Mouse (Mus musculus) ES-E14 (cell line): ENCODE data around the gene Col2a1. TPM values are rescaled to one million over a fixed set of nuclear protein-coding genes. Genes with fewer than 3 reads are reported as not detected.

Experiments used
- DNase-seq: peaks from one replicate; pipeline ENCODE4 v3.0.0-alpha.2; 2013; ENCODE audit warnings: low read depth, low spot score
- H3K27ac ChIP-seq: 2 replicates; pipeline ENCODE4 v1.5.1; 2012; ENCODE audit warnings: low read depth, mild to moderate bottlenecking, low read length, moderate library complexity, mixed read lengths; ENCODE audit not compliant: poor library complexity, insufficient read depth, severe bottlenecking
- H3K36me3 ChIP-seq: 2 replicates; pipeline ENCODE4 v1.6.1; 2012; ENCODE audit warnings: mild to moderate bottlenecking, low read length, moderate library complexity, mixed read lengths; ENCODE audit not compliant: control insufficient read depth, poor library complexity, insufficient read depth, severe bottlenecking
- H3K4me1 ChIP-seq, 2 experiments: fragments of 150-350 bp in 1 of 2; sonication (generic) in 1 of 2; 2 replicates each; pipeline ENCODE4 v1.6.1; 2012; ENCODE audit warnings: low read length in 2 of 2, mild to moderate bottlenecking in 1 of 2, mixed read lengths in 1 of 2; ENCODE audit not compliant: control insufficient read depth in 2 of 2, insufficient read depth in 2 of 2, poor library complexity in 1 of 2
- H3K4me3 ChIP-seq, 2 experiments: fragments of 150-350 bp in 1 of 2; sonication (generic) in 1 of 2; 2 replicates each; pipeline ENCODE4 v1.5.1; 2012; ENCODE audit warnings: low read length in 2 of 2, low read depth in 1 of 2, mild to moderate bottlenecking in 1 of 2, mixed read lengths in 1 of 2; ENCODE audit not compliant: insufficient read depth in 1 of 2, poor library complexity in 1 of 2, severe bottlenecking in 1 of 2
- H3K9ac ChIP-seq: 2 replicates; pipeline ENCODE4 v1.6.1; 2012; ENCODE audit warnings: low read depth, mild to moderate bottlenecking, low read length, mixed read lengths; ENCODE audit not compliant: poor library complexity, insufficient read depth, severe bottlenecking
- H3K9me3 ChIP-seq: fragments of 150-350 bp; sonication (generic); 2 replicates; pipeline ENCODE4 v1.6.1; 2012; ENCODE audit warnings: low read depth, mild to moderate bottlenecking, low read length; ENCODE audit not compliant: control insufficient read depth, insufficient read depth
- CHD2 ChIP-seq: IDR thresholded peaks from 2 replicates; pipeline ENCODE4 v1.6.1; 2014; ENCODE audit warnings: mild to moderate bottlenecking, low read depth, low read length, inconsistent platforms
- HCFC1 ChIP-seq: IDR thresholded peaks from 2 replicates; pipeline ENCODE4 v1.6.1; 2012; ENCODE audit warnings: low read length, inconsistent platforms, borderline replicate concordance; ENCODE audit not compliant: insufficient read depth
- MAFK ChIP-seq: IDR thresholded peaks from 2 replicates; pipeline ENCODE4 v1.6.1; 2014; ENCODE audit warnings: mild to moderate bottlenecking, low read depth, low read length, inconsistent platforms; ENCODE audit not compliant: insufficient read depth
- ZC3H11A ChIP-seq: IDR thresholded peaks from 2 replicates; pipeline ENCODE4 v1.6.1; 2012; ENCODE audit warnings: low read depth, mild to moderate bottlenecking, inconsistent platforms, low read length, borderline replicate concordance
- ZNF384 ChIP-seq: IDR thresholded peaks from 2 replicates; pipeline ENCODE4 v1.6.1; 2012; ENCODE audit warnings: low read depth, low read length, inconsistent platforms
- in situ Hi-C, 2 experiments: fragments of 600-800 bp; cut with MboI; formaldehyde crosslinking; loops; one replicate each; pipeline ENCODE4 v1.15.1; 2025; ENCODE audit warnings: low sequenced_read_pairs in 2 of 2, inconsistent platforms in 1 of 2; ENCODE audit not compliant: unreplicated experiment in 2 of 2
- total RNA-seq: library from RNA; depleted of rRNA; stranded (reverse); fragments of 300-350 nt; gene quantifications from 2 replicates; pipeline ENCODE4 v1.2.3, GENCODE M21; 2012

Col2a1 gene
- total RNA-seq, 1 experiment, result 10.9 TPM

DNA sequence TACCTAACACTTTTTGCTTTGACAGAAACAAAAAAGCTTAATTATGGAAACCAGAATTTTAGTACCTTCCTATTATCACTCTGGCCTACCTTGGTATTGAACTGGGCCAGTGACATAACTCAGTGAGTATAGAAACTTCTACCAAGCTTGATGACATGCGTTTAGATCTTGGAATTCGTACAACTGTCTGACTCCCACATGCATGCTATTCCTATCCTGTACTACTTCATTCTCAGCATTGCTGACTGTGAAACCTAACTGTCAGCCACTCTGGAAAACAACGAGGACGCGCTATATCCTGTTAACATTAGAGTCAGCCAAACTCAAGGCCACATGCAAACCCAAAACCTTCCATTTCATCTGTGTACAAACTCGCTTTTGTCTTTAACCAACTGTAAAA is 39.5 kb upstream of the Col2a1 start:
- TF ChIP-seq ZNF384 (no peak), MAFK (no peak), HCFC1 (no peak), CHD2 (no peak), ZC3H11A (no peak)
- H3K9me3 ChIP-seq, result no peaks in the 10 kb centered on the region
- peaks cover 43% of the 10 kb centered on the region for H3K36me3 ChIP-seq
- no peaks in the 10 kb centered on the region for H3K4me1 ChIP-seq
- H3K4me3 ChIP-seq, result no peak overlapping the region
- no peak overlapping the region for H3K27ac ChIP-seq
- in situ Hi-C loops, result no loop called here
- no peak overlapping the region for H3K9ac ChIP-seq
- no peak for DNase-seq

GRCm38 (mm10) chr15:98042508-98042907 is 38.0 kb upstream of the Col2a1 start:
- in situ Hi-C loops, result no loop called here
- TF ChIP-seq MAFK (no peak), ZC3H11A (no peak), HCFC1 (no peak), CHD2 (no peak), ZNF384 (no peak)
- peaks cover 38% of the 10 kb centered on the region for H3K36me3 ChIP-seq
- H3K4me3 ChIP-seq, result no peak overlapping the region
- H3K9ac ChIP-seq, result no peak overlapping the region
- no peaks in the 10 kb centered on the region for H3K9me3 ChIP-seq
- no peak overlapping the region for H3K27ac ChIP-seq
- H3K4me1 ChIP-seq, result no peaks in the 10 kb centered on the region
- DNase-seq, result no peak

GRCm38 (mm10) chr15:98039682-98040081 is 35.2 kb upstream of the Col2a1 start:
- H3K9me3 ChIP-seq, result no peaks in the 10 kb centered on the region
- H3K36me3 ChIP-seq, result peaks cover 20% of the 10 kb centered on the region
- no peak overlapping the region for H3K4me3 ChIP-seq
- in situ Hi-C loops, result no loop called here
- TF ChIP-seq HCFC1 (no peak), ZC3H11A (no peak), CHD2 (no peak), MAFK (no peak), ZNF384 (no peak)
- H3K4me1 ChIP-seq, result peaks cover 0 to 6% of the 10 kb centered on the region in 2 experiments; a peak in 1 of 4 replicates
- DNase-seq, result no peak
- H3K27ac ChIP-seq, result no peak overlapping the region
- no peak overlapping the region for H3K9ac ChIP-seq

DNA sequence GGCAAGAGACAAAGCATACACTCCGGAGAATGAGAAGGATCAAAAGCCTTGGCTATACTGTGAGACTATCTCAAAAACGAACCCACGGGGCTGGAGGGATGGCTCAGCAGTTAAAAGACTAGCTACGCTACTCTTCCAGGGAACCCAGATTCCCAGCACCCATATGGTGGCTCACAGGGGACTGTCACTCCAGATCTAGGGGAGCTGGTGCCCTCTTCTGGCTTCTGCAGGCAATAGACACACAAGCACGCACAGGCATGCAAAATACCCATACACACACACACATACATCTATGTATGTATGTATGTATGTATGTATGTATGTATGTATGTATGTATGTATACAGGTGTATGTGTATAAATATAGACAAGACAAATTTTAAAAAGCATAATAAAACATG is 32.1 kb upstream of the Col2a1 start:
- peaks cover 0 to 7% of the 10 kb centered on the region in 2 experiments; a peak in 1 of 4 replicates for H3K4me1 ChIP-seq
- H3K9ac ChIP-seq, result no peak overlapping the region
- no peak overlapping the region for H3K27ac ChIP-seq
- no peaks in the 10 kb centered on the region for H3K9me3 ChIP-seq
- peaks cover 4% of the 10 kb centered on the region; the same call in 1 of the 2 replicates for H3K36me3 ChIP-seq
- no peak overlapping the region for H3K4me3 ChIP-seq
- no peak for DNase-seq
- in situ Hi-C loops, result no loop called here
- no peak for TF ChIP-seq ZC3H11A
- TF ChIP-seq MAFK, result no peak
- TF ChIP-seq CHD2, result no peak
- TF ChIP-seq HCFC1, result no peak
- TF ChIP-seq ZNF384, result no peak
